Mouse (Mus musculus) heart, embryonic 11.5 days (tissue): ENCODE data around the gene Wdfy4. TPM values are rescaled to one million over a fixed set of nuclear protein-coding genes. Genes with fewer than 3 reads are reported as not detected.
A peak's percentile ranks its signal among the peaks of the same experiment; 100 is the strongest.

Experiments used
- ATAC-seq: fragments of 200-750 bp; cut with Nextera tagmentation; replicated peaks from 2 replicates; pipeline ENCODE4 v1.8.0; 2017; ENCODE audit warnings: moderate library complexity; ENCODE audit not compliant: insufficient number of reproducible peaks, low FRiP score, low TSS enrichment
- H3K27ac ChIP-seq: fragments of 300-500 bp; sonication (generic); 2 replicates; pipeline ENCODE4 v1.5.1; 2014; ENCODE audit warnings: mild to moderate bottlenecking, low read depth, low read length
- H3K27me3 ChIP-seq: fragments of 300-500 bp; sonication (generic); 2 replicates; pipeline ENCODE4 v1.6.1; 2014; ENCODE audit warnings: mild to moderate bottlenecking, low read length, mixed read lengths; ENCODE audit not compliant: control insufficient read depth, insufficient read depth
- H3K36me3 ChIP-seq: fragments of 300-500 bp; sonication (generic); 2 replicates; pipeline ENCODE4 v1.6.1; 2014; ENCODE audit warnings: mild to moderate bottlenecking, low read length, moderate library complexity, mixed read lengths; ENCODE audit not compliant: control insufficient read depth, insufficient read depth
- H3K4me1 ChIP-seq: fragments of 300-500 bp; sonication (generic); 2 replicates; pipeline ENCODE4 v1.6.1; 2014; ENCODE audit warnings: low read length; ENCODE audit not compliant: control insufficient read depth, insufficient read depth
- H3K4me2 ChIP-seq: fragments of 300-500 bp; sonication (generic); 2 replicates; pipeline ENCODE4 v1.6.1; 2014; ENCODE audit warnings: mild to moderate bottlenecking, moderate library complexity
- H3K4me3 ChIP-seq: fragments of 300-500 bp; sonication (generic); 2 replicates; pipeline ENCODE4 v1.5.1; 2014; ENCODE audit warnings: low read depth, low read length
- H3K9ac ChIP-seq: fragments of 300-500 bp; sonication (generic); 2 replicates; pipeline ENCODE4 v1.6.1; 2014; ENCODE audit warnings: mild to moderate bottlenecking, low read depth, low read length, moderate library complexity
- H3K9me3 ChIP-seq: fragments of 300-500 bp; sonication (generic); replicated peaks from 2 replicates; pipeline ENCODE4 v1.6.1; 2016; ENCODE audit warnings: low read length; ENCODE audit not compliant: control insufficient read depth
- WGBS: fragments of 180-500 bp; shearing (Covaris S2); extraction: QIAGEN DNeasy Blood & Tissue Kit; methylation state at CpG from one replicate; pipeline ENCODE4 v1.1.7; 2014; ENCODE audit not compliant: insufficient replicate concordance; 5-methylcytosine and 5-hydroxymethylcytosine counted together
- polyA plus RNA-seq: library from polyadenylated mRNA; unstranded; fragments of >200 nt; fragmentation: Nextera tagmentation; extraction: Ambion mirVana; gene quantifications from 2 replicates; pipeline ENCODE4 v1.2.1, GENCODE M21; 2014

The Wdfy4 gene
- polyA plus RNA-seq, 1 experiment from 2014 or later: 0.19 TPM

DNA sequence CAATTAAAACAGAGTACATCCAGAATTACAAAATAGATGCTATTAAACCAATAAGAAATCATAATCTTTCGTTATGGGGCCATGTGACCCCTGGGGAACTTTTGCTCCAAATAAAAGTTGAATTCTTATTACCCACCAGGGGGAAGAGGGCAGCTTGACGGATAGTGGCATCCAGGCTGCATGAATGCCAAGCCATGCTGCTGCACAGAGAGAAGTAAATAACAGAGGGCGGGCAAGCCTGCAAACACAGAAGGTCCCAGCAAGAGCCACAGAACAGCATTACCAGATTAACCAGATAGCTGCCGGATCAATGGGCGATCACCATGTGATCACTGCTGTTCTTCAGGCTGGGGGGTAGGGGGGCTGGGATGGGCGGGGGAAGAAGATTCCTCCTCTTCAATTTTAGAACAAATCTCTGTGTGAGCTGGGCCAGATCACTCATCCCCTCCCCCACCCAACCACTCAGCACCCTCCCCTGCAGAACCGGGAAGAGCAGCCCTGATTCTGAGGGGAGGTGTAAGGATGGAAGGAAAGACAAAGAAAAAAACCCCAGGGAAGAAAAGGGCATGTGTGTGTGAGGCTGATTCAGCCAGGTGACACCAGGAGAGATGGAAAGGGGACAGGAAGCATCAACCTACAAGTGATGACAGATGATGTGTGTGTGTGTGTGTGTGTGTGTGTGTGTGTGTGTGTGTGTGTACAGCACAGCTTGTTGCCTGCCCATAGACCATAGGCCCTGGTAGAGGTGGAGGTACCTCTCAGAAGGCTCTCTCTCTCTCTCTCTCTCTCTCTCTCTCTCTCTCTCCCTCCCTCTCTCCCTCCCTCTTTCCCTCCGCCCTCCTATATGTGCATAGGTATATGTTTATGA is 185.0 kb downstream of the Wdfy4 start:
- WGBS: 44% methylated on average over 8 of the region's 8 CpGs
- no peak overlapping the region for H3K27ac ChIP-seq
- no peaks in the 10 kb centered on the region for H3K36me3 ChIP-seq
- H3K4me3 ChIP-seq: no peak overlapping the region
- no peak for ATAC-seq
- H3K27me3 ChIP-seq: no peaks in the 10 kb centered on the region
- peaks cover 7% of the 10 kb centered on the region; the same call in 1 of the 2 replicates for H3K4me1 ChIP-seq
- no peak overlapping the region for H3K4me2 ChIP-seq
- H3K9ac ChIP-seq: no peak overlapping the region
- 0 out of 2 replicates have a peak, but pooled peaks cover 3% of the 10 kb centered on the region for H3K9me3 ChIP-seq

- Histone ChIP-seq H3K4me1 (peaks cover 13% of the 10 kb centered on the region), H3K4me3 (no peak overlapping the region), H3K9me3 (no peaks in the 10 kb centered on the region), H3K9ac (no peak overlapping the region), H3K36me3 (no peaks in the 10 kb centered on the region), H3K4me2 (no peak overlapping the region), H3K27ac (no peak overlapping the region), H3K27me3 (no peaks in the 10 kb centered on the region)
- 45% methylated on average over 10 of the region's 10 CpGs for WGBS
- no peak for ATAC-seq
These were observed 185.8 kb downstream of the Wdfy4 start for GRCm38 (mm10) chr14:32999511-32999910.

- no peak for ATAC-seq
- Histone ChIP-seq H3K36me3 (no peaks in the 10 kb centered on the region), H3K9me3 (no peaks in the 10 kb centered on the region), H3K4me2 (peak overlapping the region; percentile 54), H3K27ac (0 out of 2 replicates have a peak overlapping the region, but pooled peaks have one; percentile 22), H3K27me3 (no peaks in the 10 kb centered on the region), H3K9ac (0 out of 2 replicates have a peak overlapping the region, but pooled peaks have one; percentile 22), H3K4me1 (peaks cover 13% of the 10 kb centered on the region), H3K4me3 (peak overlapping the region; percentile 23; the same call in 1 of the 2 replicates)
- 5% methylated on average over 10 of the region's 10 CpGs for WGBS
These were observed 190.2 kb downstream of the Wdfy4 start for GRCm38 (mm10) chr14:32994954-32995636.

- H3K9me3 ChIP-seq: no peaks in the 10 kb centered on the region
- 86% methylated on average over 2 of the region's 2 CpGs for WGBS
These were observed 194.2 kb downstream of the Wdfy4 start, which contains the start of gene Lrrc18 for GRCm38 (mm10) chr14:32991082-32991481. Gene Lrrc18, plus strand, starts transcription at chr14:32991382.

GRCm38 (mm10) chr14:32986659-32987058 is 198.6 kb downstream of the Wdfy4 start:
- Histone ChIP-seq H3K9me3 (no peaks in the 10 kb centered on the region), H3K9ac (no peak overlapping the region), H3K4me3 (no peak overlapping the region), H3K27me3 (no peaks in the 10 kb centered on the region), H3K36me3 (no peaks in the 10 kb centered on the region), H3K27ac (no peak overlapping the region), H3K4me1 (peaks cover 5% of the 10 kb centered on the region), H3K4me2 (no peak overlapping the region)
- ATAC-seq: no peak
- 67% methylated on average over 4 of the region's 4 CpGs for WGBS

More at GRCm38 (mm10) chr14:32991082-32991481, 194.2 kb downstream of the Wdfy4 start, which contains the start of gene Lrrc18:
- Histone ChIP-seq H3K9ac (no peak within 1 kb of the TSS), H3K27ac (no peak within 1 kb of the TSS), H3K27me3 (no peaks in the 10 kb centered on the region), H3K4me1 (peaks cover 11% of the 10 kb centered on the region), H3K4me2 (no peak within 1 kb of the TSS), H3K4me3 (no peak within 1 kb of the TSS), H3K36me3 (no peaks in the 10 kb centered on the region)
- no peak for ATAC-seq

DNA sequence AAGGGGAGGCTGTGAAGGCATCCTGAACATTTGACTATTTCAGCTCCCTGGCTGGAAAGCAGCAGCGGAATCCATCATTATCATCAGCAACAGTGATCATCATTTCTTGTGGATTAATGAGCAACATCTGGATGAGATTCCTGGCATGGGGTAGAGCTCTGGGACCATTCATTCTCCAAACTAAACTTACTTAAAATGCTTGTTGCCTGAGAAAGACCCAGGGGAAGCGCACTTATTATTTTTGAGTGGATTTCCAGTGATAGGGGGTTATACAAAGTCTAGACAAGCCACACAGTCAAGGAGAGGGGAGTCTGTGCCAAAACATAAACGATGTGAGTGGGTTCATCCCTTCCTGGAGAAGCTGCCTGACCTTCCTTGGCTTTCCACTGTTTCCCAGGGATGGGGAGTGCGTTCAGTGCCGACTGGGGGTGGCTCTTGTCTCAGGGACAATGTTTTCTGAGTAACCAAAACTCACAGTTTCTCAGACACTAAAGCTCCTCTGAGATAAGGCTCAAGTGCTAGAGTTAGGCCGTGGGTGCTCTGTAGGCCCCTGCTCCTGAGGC is 201.1 kb downstream of the Wdfy4 start:
- H3K36me3 ChIP-seq: no peaks in the 10 kb centered on the region
- no peaks in the 10 kb centered on the region for H3K27me3 ChIP-seq
- H3K4me1 ChIP-seq: peaks cover 5% of the 10 kb centered on the region
- no peaks in the 10 kb centered on the region for H3K9me3 ChIP-seq
- ATAC-seq: no peak
- no peak overlapping the region for H3K4me3 ChIP-seq
- 37% methylated on average over 6 of the region's 6 CpGs for WGBS
- H3K4me2 ChIP-seq: no peak overlapping the region
- no peak overlapping the region for H3K27ac ChIP-seq
- no peak overlapping the region for H3K9ac ChIP-seq

DNA sequence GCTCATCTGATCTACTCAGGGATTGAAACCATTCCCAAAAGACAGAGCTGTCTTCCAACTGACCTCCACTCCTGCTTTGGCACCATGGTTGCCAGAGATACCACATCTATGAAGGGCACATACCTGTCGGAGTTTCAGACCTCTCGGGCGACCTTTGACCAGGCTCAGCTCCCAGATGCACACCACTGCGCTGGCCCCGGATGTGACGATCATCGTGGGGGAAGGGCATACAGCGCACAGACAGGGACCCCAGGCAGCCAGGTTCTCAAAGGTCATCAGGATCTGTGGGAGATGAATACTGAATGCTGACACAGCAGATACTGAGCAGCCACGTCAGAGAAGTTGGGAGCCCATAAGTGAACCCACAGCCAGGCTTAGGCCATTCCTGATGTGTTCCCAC is 214.6 kb downstream of the Wdfy4 start:
- Histone ChIP-seq H3K36me3 (no peaks in the 10 kb centered on the region), H3K4me3 (no peak overlapping the region), H3K4me1 (no peaks in the 10 kb centered on the region), H3K9ac (no peak overlapping the region), H3K9me3 (no peaks in the 10 kb centered on the region), H3K4me2 (no peak overlapping the region), H3K27me3 (no peaks in the 10 kb centered on the region), H3K27ac (no peak overlapping the region)
- ATAC-seq: no peak
- 71% methylated on average over 9 of the region's 9 CpGs for WGBS

DNA sequence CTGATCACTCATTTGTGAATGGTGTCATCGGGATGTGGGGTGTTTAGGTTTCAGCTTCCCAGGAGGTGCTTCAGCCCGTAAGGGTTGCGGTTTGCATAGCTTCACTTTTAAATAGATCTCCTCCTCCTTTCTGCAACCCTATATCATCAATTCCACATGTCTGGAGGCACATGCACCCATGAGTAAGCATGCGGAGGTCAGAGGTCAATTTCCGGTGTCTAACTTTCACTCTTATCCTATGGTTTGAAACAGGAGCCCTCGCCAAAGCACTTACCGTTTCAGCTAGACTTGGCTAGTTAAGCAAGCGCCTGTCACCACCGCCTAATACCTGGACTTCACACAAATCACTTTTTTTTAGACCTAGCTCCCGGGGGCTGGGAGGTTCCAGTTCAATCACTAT is 220.6 kb downstream of the Wdfy4 start:
- H3K36me3 ChIP-seq: no peaks in the 10 kb centered on the region
- H3K27ac ChIP-seq: no peak overlapping the region
- ATAC-seq: no peak
- no peaks in the 10 kb centered on the region for H3K9me3 ChIP-seq
- no peak overlapping the region for H3K9ac ChIP-seq
- H3K4me2 ChIP-seq: no peak overlapping the region
- H3K4me3 ChIP-seq: no peak overlapping the region
- WGBS: 70% methylated on average over 10 of the region's 10 CpGs
- no peaks in the 10 kb centered on the region for H3K27me3 ChIP-seq
- H3K4me1 ChIP-seq: peaks cover 5% of the 10 kb centered on the region
